Mouse (Mus musculus): ENCODE data around the gene Gm10226.
"Not testable (repeated sequence)": the region's sequence is repeated elsewhere in the genome, so short reads cannot be mapped to it uniquely, and the experiment has no call there.

The Gm10226 gene

DNA sequence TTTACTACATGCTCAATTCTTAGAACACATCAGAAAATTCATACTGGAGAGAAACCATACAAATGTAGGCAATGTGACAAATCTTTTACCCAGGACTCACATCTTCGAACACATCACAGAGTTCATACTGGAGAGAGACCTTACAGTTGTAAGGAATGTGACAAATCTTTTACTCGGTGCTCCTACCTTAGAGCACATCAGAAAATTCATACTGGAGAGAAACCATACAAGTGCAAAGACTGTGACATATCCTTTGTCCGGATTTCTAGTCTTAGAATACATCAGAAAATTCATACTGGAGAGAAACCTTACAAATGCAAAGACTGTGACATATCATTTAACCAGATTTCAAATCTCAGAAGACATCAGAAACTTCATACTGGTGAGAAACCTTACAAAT is at the start of gene Gm10226:
Gm10226 (plus strand) TSS at position 301 of the 400 bp plus-strand sequence.
- no peak for DNase-seq (ENCODE audit: inconsistent ontology term)

DNA sequence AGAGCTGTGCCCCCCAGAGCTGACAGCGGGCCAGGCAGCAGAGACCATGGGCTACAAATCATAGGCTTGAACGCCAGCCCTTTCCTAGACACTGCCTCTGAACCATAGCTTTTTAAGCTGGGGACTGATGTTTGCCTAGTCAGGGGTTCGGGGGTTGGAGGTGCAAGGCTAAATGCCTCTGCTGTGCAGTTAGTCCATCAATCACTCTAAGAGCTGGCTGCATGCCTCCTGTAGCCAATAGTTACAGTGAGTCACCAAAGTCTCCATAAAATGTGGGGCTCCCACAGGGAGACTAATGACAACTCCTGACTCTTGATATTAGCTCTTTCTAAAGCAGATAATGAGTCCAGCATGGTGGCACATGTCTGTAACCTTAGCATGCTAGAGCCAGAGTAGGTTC is 42.9 kb upstream of the Gm10226 start:
- peak; percentile 6 for DNase-seq (ENCODE audit: inconsistent ontology term)

DNA sequence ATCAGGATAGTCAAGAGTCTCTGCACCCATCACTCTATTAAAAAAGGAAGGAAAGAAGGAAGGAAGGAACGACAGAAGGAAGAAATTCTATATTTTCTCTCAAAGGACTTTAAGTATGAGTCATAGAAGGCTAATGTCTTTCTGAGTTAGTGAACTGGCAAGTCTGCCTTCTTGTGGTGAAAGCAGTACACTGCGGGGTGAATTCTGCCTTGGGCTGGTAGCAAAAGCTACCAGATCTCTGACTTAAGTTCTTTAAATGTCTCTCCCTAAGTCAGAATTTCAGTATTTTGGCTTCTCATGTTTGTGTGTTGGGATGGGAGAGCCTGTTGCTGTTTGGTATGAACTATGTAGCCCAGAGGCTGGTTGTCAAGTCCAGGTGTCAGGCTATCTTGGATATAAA is 41.7 kb upstream of the Gm10226 start:
- no peak for DNase-seq (ENCODE audit: inconsistent ontology term)

DNA sequence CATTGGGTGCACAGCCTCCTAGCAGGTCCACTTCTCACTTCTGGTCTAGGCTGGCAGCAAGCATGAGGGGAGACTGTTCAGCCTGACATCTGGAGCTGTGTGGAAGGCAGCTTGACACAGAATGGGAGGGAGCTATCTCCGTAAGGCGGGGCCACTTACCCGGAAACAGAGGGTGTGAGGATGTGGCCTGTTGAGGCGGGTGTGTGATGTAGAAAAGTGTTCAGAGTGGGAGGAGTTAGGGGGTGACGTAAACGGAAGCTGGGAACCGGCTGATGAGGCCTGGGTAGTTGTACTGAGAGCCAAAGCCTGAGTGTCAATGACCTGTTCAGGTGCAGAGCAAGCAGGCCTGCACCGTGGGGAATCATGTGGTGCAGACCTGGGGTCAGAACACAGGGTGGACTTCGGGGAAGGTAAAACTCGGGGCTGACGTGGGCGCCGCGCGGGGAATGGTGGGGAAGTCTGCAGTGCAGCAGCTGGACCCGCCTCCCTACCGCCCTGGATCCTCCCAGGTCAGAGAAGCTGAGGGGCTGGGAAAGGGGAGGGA is 41.2 kb upstream of the Gm10226 start, which contains the start of gene Zfp983:
Zfp983 (plus strand) TSS at position 261 of the 544 bp plus-strand sequence.
- peak; percentile 82 for DNase-seq (ENCODE audit: inconsistent ontology term)

GRCm38 (mm10) chr17:21678826-21679225 is 12.8 kb upstream of the Gm10226 start:
- DNase-seq (ENCODE audit: inconsistent ontology term): not testable (repeated sequence)

DNA sequence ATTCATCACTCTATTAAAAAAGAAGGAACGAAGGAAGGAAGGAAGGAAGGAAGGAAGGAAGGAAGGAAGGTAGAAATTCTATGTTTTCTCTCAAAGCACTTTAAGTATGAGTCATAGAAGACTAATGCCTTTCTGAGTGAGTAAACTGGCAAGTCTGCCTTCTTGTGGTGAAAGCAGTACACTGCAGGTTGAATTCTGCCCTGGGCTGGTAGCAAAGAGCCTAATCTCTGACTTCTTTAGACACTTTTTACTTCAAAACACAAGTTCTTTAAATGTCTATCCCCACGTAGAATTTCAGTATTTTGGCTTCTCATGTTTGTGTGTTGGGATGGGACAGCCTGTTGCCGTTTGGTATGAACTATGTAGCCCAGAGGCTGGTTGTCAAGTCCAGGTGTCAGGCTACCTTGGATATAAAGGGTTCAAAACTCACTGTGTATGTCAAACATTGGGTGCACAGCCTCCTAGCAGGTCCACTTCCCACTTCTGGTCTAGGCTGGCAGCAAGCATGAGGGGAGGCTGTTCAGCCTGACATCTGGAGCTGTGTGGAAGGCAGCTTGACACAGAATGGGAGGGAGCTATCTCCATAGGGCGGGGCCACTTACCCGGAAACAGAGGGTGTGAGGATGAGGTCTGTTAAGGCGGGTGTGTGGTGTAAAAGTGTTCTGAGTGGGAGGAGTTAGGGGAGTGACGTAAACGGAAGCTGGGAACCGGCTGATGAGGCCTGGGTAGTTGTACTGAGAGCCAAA is 12.2 kb upstream of the Gm10226 start:
- peak; percentile 84 for DNase-seq (ENCODE audit: inconsistent ontology term)

- peak; percentile 71 for DNase-seq (ENCODE audit: inconsistent ontology term)
Observed at GRCm38 (mm10) chr17:21680019-21680376, 11.7 kb upstream of the Gm10226 start.

GRCm38 (mm10) chr17:21693342-21693741 is 1.7 kb downstream of the Gm10226 start:
- DNase-seq (ENCODE audit: inconsistent ontology term): no peak

- no peak for DNase-seq (ENCODE audit: inconsistent ontology term)
Observed at GRCm38 (mm10) chr17:21696073-21696472, 4.4 kb downstream of the Gm10226 start.

GRCm38 (mm10) chr17:21702281-21703240 is 10.9 kb downstream of the Gm10226 start:
- DNase-seq (ENCODE audit: inconsistent ontology term): no peak

GRCm38 (mm10) chr17:21703414-21703813 is 11.8 kb downstream of the Gm10226 start:
- DNase-seq (ENCODE audit: inconsistent ontology term): no peak

GRCm38 (mm10) chr17:21707343-21707996 is 15.8 kb downstream of the Gm10226 start, which contains the start of gene Zfp760:
Gene Zfp760 (plus strand): TSS chr17:21707741.
- DNase-seq (ENCODE audit: inconsistent ontology term): peak; percentile 95

- peak; percentile 1 for DNase-seq (ENCODE audit: inconsistent ontology term)
Observed at GRCm38 (mm10) chr17:21708401-21708800, 16.7 kb downstream of the Gm10226 start.

GRCm38 (mm10) chr17:21730495-21730894 is 38.8 kb downstream of the Gm10226 start, which contains the start of gene Zfp229:
Gene Zfp229 (plus strand): TSS chr17:21730795.
- DNase-seq (ENCODE audit: inconsistent ontology term): not testable (repeated sequence)

- DNase-seq (ENCODE audit: inconsistent ontology term): no peak
Observed at GRCm38 (mm10) chr17:21733049-21733448, 41.4 kb downstream of the Gm10226 start.

- DNase-seq (ENCODE audit: inconsistent ontology term): peak; percentile 82
Observed at GRCm38 (mm10) chr17:21733529-21734031, 41.9 kb downstream of the Gm10226 start.

Measured in Muller cell, postnatal 12 days (primary cell).